Mouse (Mus musculus): Measurements from ENCODE around the gene Nsun6. TPM values are rescaled to one million over a fixed set of nuclear protein-coding genes. Genes with fewer than 3 reads are reported as not detected.

The Nsun6 gene
- polyA plus RNA-seq, 1 experiment from 2014 or later: 4.6 TPM

DNA sequence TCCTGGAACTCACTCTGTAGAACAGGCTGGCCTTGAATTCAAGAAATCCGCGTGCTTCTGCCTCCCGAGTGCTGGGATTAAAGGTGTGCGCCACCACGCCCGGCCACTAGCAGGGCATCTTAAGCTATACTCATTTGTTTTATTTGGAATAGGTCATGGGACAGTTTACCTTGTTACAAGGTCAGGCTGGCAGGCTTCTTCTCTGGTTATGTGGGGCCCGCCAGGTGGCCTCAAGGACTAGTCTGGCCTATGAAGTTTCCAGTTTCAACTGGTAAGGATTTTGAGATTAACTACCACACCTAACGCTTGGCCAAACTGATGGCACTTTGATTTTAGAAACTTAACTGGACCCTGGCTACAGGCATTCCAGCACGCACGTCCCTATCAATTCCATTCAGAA lies 373 bp downstream of the Nsun6 start:
- TF ChIP-seq EP300 (IDR thresholded peaks at IDR 0.05; ENCODE audit: low read depth) (no peak), CTCF (IDR thresholded peaks at IDR 0.05; ENCODE audit: low read depth) (no peak)
- no peaks in the 10 kb centered on the region for H3K9me3 ChIP-seq (ENCODE audit: low read length)
- ATAC-seq: no peak; the same call in 1 of the 2 replicates
- peaks cover 18% of the 10 kb centered on the region for H3K4me1 ChIP-seq (ENCODE audit: insufficient read depth)
- 27% methylated on average over 10 of the region's 10 CpGs for WGBS (ENCODE audit: insufficient replicate concordance)
- H3K9ac ChIP-seq (replicated peaks): peak overlapping the region; percentile 79
- DNase-seq: no peak
- H3K36me3 ChIP-seq (replicated peaks; ENCODE audit: insufficient read depth, low read length): no peaks in the 10 kb centered on the region
- H3K27ac ChIP-seq (ENCODE audit: low read depth): peak overlapping the region; percentile 82
- H3K27me3 ChIP-seq (ENCODE audit: insufficient read depth, low read length): no peaks in the 10 kb centered on the region
- peak overlapping the region; percentile 86 for H3K4me3 ChIP-seq (ENCODE audit: low read depth, low read length)
- peak overlapping the region; percentile 76 for H3K4me2 ChIP-seq (ENCODE audit: low read depth, low read length)

GRCm38 (mm10) chr2:15049117-15049873 lies 5.6 kb downstream of the Nsun6 start, which contains the start of gene Arl5b:
Gene Arl5b, plus strand, starts transcription at chr2:15049395.
- Histone ChIP-seq H3K4me1 (ENCODE audit: insufficient read depth) (peaks cover 8% of the 10 kb centered on the region; the same call in 1 of the 2 replicates), H3K27ac (ENCODE audit: low read depth) (peak within 1 kb of the TSS; percentile 74)

DNA sequence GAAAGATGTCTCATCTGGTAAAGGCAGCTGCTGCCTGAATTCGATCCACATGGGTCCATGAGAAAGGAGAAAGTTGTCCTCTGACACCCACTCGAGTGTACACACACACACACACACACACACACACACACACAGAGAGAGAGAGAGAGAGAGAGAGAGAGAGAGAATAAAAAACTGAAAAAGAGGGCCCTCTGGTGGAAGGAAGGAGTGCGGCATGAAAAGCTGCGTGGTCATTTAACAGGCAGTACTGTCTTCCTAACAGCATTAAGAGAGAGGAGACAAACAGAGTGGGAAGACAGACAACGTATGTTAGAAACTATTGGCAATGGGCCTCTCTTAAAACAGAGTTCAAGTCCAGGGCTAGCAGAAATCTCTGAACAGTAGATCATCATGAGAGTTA lies 14.5 kb downstream of the Nsun6 start:
- H3K36me3 ChIP-seq (replicated peaks; ENCODE audit: insufficient read depth, low read length): peaks cover 11% of the 10 kb centered on the region; the same call in 1 of the 2 replicates
- no peaks in the 10 kb centered on the region for H3K4me1 ChIP-seq (ENCODE audit: insufficient read depth)
- no peak overlapping the region for H3K27ac ChIP-seq (ENCODE audit: low read depth)
- TF ChIP-seq EP300 (IDR thresholded peaks at IDR 0.05; ENCODE audit: low read depth) (no peak), CTCF (IDR thresholded peaks at IDR 0.05; ENCODE audit: low read depth) (peak; percentile 58)
- no peaks in the 10 kb centered on the region for H3K27me3 ChIP-seq (ENCODE audit: insufficient read depth, low read length)
- no peaks in the 10 kb centered on the region for H3K9me3 ChIP-seq (ENCODE audit: low read length)
- ATAC-seq (no peak), DNase-seq (no peak)
- no peak overlapping the region for H3K4me2 ChIP-seq (ENCODE audit: low read depth, low read length)
- WGBS (ENCODE audit: insufficient replicate concordance): 56% methylated on average over 5 of the region's 5 CpGs
- no peak overlapping the region for H3K4me3 ChIP-seq (ENCODE audit: low read depth, low read length)
- H3K9ac ChIP-seq (replicated peaks): no peak overlapping the region

More at GRCm38 (mm10) chr2:15049117-15049873, 5.6 kb downstream of the Nsun6 start, which contains the start of gene Arl5b:
- H3K27me3 ChIP-seq (ENCODE audit: insufficient read depth, low read length): no peaks in the 10 kb centered on the region
- TF ChIP-seq EP300 (IDR thresholded peaks at IDR 0.05; ENCODE audit: low read depth) (peak; percentile 42; the same call in 1 of the 2 replicates), CTCF (IDR thresholded peaks at IDR 0.05; ENCODE audit: low read depth) (peak; percentile 27; the same call in 1 of the 2 replicates)
- DNase-seq: peak; percentile 93
- ATAC-seq: peak; percentile 100
- 8% methylated on average over 20 of the region's 20 CpGs for WGBS (ENCODE audit: insufficient replicate concordance)
- peak within 1 kb of the TSS; percentile 70 for H3K4me2 ChIP-seq (ENCODE audit: low read depth, low read length)
- peak within 1 kb of the TSS; percentile 66 for H3K9ac ChIP-seq (replicated peaks)
- H3K36me3 ChIP-seq (replicated peaks; ENCODE audit: insufficient read depth, low read length): no peaks in the 10 kb centered on the region
- H3K9me3 ChIP-seq (ENCODE audit: low read length): no peaks in the 10 kb centered on the region
- peak within 1 kb of the TSS; percentile 70 for H3K4me3 ChIP-seq (ENCODE audit: low read depth, low read length)

GRCm38 (mm10) chr2:15038705-15039104 lies 16.2 kb downstream of the Nsun6 start:
- Histone ChIP-seq H3K4me2 (ENCODE audit: low read depth, low read length) (no peak overlapping the region), H3K27me3 (ENCODE audit: insufficient read depth, low read length) (no peaks in the 10 kb centered on the region), H3K9ac (replicated peaks) (no peak overlapping the region), H3K27ac (ENCODE audit: low read depth) (no peak overlapping the region), H3K9me3 (ENCODE audit: low read length) (no peaks in the 10 kb centered on the region), H3K4me1 (ENCODE audit: insufficient read depth) (no peaks in the 10 kb centered on the region), H3K36me3 (replicated peaks; ENCODE audit: insufficient read depth, low read length) (peaks cover 9% of the 10 kb centered on the region; the same call in 1 of the 2 replicates), H3K4me3 (ENCODE audit: low read depth, low read length) (no peak overlapping the region)
- ATAC-seq: no peak
- DNase-seq: no peak
- TF ChIP-seq EP300 (IDR thresholded peaks at IDR 0.05; ENCODE audit: low read depth): no peak
- no peak for TF ChIP-seq CTCF (IDR thresholded peaks at IDR 0.05; ENCODE audit: low read depth)
- whole genome bisulfite sequencing (ENCODE audit: insufficient replicate concordance): 76% methylated on average over 6 of the region's 6 CpGs

GRCm38 (mm10) chr2:15027816-15028215 lies 27.1 kb downstream of the Nsun6 start:
- Histone ChIP-seq H3K9ac (replicated peaks) (no peak overlapping the region), H3K4me2 (ENCODE audit: low read depth, low read length) (no peak overlapping the region), H3K36me3 (replicated peaks; ENCODE audit: insufficient read depth, low read length) (no peaks in the 10 kb centered on the region), H3K27me3 (ENCODE audit: insufficient read depth, low read length) (no peaks in the 10 kb centered on the region), H3K4me3 (ENCODE audit: low read depth, low read length) (no peak overlapping the region), H3K27ac (ENCODE audit: low read depth) (no peak overlapping the region), H3K9me3 (ENCODE audit: low read length) (no peaks in the 10 kb centered on the region), H3K4me1 (ENCODE audit: insufficient read depth) (no peaks in the 10 kb centered on the region)
- ATAC-seq: no peak
- no peak for DNase-seq
- TF ChIP-seq CTCF (IDR thresholded peaks at IDR 0.05; ENCODE audit: low read depth): no peak
- no peak for TF ChIP-seq EP300 (IDR thresholded peaks at IDR 0.05; ENCODE audit: low read depth)
- 88% methylated on average over 1 of the region's 1 CpGs for WGBS (ENCODE audit: insufficient replicate concordance)

GRCm38 (mm10) chr2:15026817-15027216 lies 28.1 kb downstream of the Nsun6 start:
- ATAC-seq (no peak), DNase-seq (no peak)
- Histone ChIP-seq H3K9ac (replicated peaks) (no peak overlapping the region), H3K36me3 (replicated peaks; ENCODE audit: insufficient read depth, low read length) (no peaks in the 10 kb centered on the region), H3K9me3 (ENCODE audit: low read length) (no peaks in the 10 kb centered on the region), H3K4me1 (ENCODE audit: insufficient read depth) (no peaks in the 10 kb centered on the region), H3K4me3 (ENCODE audit: low read depth, low read length) (no peak overlapping the region), H3K27me3 (ENCODE audit: insufficient read depth, low read length) (no peaks in the 10 kb centered on the region), H3K4me2 (ENCODE audit: low read depth, low read length) (no peak overlapping the region), H3K27ac (ENCODE audit: low read depth) (no peak overlapping the region)
- WGBS (ENCODE audit: insufficient replicate concordance): 86% methylated on average over 3 of the region's 3 CpGs
- TF ChIP-seq EP300 (IDR thresholded peaks at IDR 0.05; ENCODE audit: low read depth) (no peak), CTCF (IDR thresholded peaks at IDR 0.05; ENCODE audit: low read depth) (no peak)
